Mouse (Mus musculus) kidney, postnatal 25 days (tissue): ENCODE measurements around the gene Myocd.

Experiments
- DNase-seq, 2 experiments: peaks; one replicate each; pipeline ENCODE4 v3.0.0; 2021; ENCODE audit warnings: mixed read lengths in 2 of 2

Gene Myocd

GRCm38 (mm10) chr11:65213806-65214205 is 56.0 kb downstream of the Myocd start:
- no peak for DNase-seq

- no peak for DNase-seq
These were observed 58.1 kb downstream of the Myocd start for GRCm38 (mm10) chr11:65211701-65212100.

GRCm38 (mm10) chr11:65209441-65209840 is 60.3 kb downstream of the Myocd start:
- no peak for DNase-seq

- DNase-seq: no peak
These were observed 64.5 kb downstream of the Myocd start for GRCm38 (mm10) chr11:65205306-65205705.

- no peak for DNase-seq
These were observed 65.1 kb downstream of the Myocd start for GRCm38 (mm10) chr11:65204651-65205050.

GRCm38 (mm10) chr11:65203020-65203419 is 66.8 kb downstream of the Myocd start:
- no peak for DNase-seq

GRCm38 (mm10) chr11:65202236-65202635 is 67.6 kb downstream of the Myocd start:
- no peak for DNase-seq

GRCm38 (mm10) chr11:65198026-65198425 is 71.8 kb downstream of the Myocd start:
- DNase-seq: no peak

- peak; percentile 58 to 85 for DNase-seq
These were observed 72.5 kb downstream of the Myocd start for GRCm38 (mm10) chr11:65197280-65197679.

- DNase-seq: peak in 1 of 2 experiments; percentile 7
These were observed 82.8 kb downstream of the Myocd start for GRCm38 (mm10) chr11:65186974-65187373.

- no peak for DNase-seq
These were observed 84.7 kb downstream of the Myocd start for GRCm38 (mm10) chr11:65185114-65185513.

GRCm38 (mm10) chr11:65170121-65170750 is 99.6 kb downstream of the Myocd start:
- DNase-seq: peak; percentile 22 to 51

- DNase-seq: peak; percentile 76 to 81
These were observed 107.0 kb downstream of the Myocd start, which contains the start of gene Arhgap44 for GRCm38 (mm10) chr11:65162767-65163120. Arhgap44 (minus strand) TSS chr11:65162961.

- DNase-seq: peak; percentile 8 to 49
These were observed 107.7 kb downstream of the Myocd start for GRCm38 (mm10) chr11:65161881-65162766.

GRCm38 (mm10) chr11:65160991-65161880 is 108.6 kb downstream of the Myocd start:
- no peak for DNase-seq

- no peak for DNase-seq
These were observed 110.0 kb downstream of the Myocd start, which contains the start of gene 1700086D15Rik for GRCm38 (mm10) chr11:65159791-65160190. 1700086D15Rik (minus strand) TSS chr11:65159891.

- DNase-seq: no peak
These were observed 111.2 kb downstream of the Myocd start for GRCm38 (mm10) chr11:65158658-65158990.

GRCm38 (mm10) chr11:65157966-65158657 is 111.7 kb downstream of the Myocd start:
- DNase-seq: no peak

GRCm38 (mm10) chr11:65153006-65153405 is 116.8 kb downstream of the Myocd start:
- no peak for DNase-seq

GRCm38 (mm10) chr11:65148441-65148840 is 121.3 kb downstream of the Myocd start:
- DNase-seq: no peak

- no peak for DNase-seq
These were observed 126.9 kb downstream of the Myocd start for GRCm38 (mm10) chr11:65142838-65143417.

- DNase-seq: no peak
These were observed 130.8 kb downstream of the Myocd start for GRCm38 (mm10) chr11:65139030-65139429.
